Mouse (Mus musculus) forebrain, embryonic 14.5 days (tissue): ENCODE data around the gene Alyref2. TPM values are rescaled to one million over a fixed set of nuclear protein-coding genes. Genes with fewer than 3 reads are reported as not detected.

Source experiments
- ATAC-seq: fragments of 200-750 bp; cut with Nextera tagmentation; 2 replicates; pipeline ENCODE4 v1.8.0; 2017; ENCODE audit warnings: mild to moderate bottlenecking, moderate library complexity
- DNase-seq: peaks from one replicate; pipeline ENCODE4 v3.0.0-alpha.2; 2015; ENCODE audit warnings: low spot score
- H3K27ac ChIP-seq: fragments of 300-500 bp; sonication (generic); 2 replicates; pipeline ENCODE4 v1.5.1; 2014; ENCODE audit warnings: low read depth, mild to moderate bottlenecking, control low read depth, low read length, moderate library complexity
- H3K27me3 ChIP-seq: fragments of 300-500 bp; sonication (generic); replicated peaks from 2 replicates; pipeline ENCODE4 v1.6.1; 2014; ENCODE audit warnings: low read length, control low read depth, mixed read lengths; ENCODE audit not compliant: control insufficient read depth, insufficient read depth
- H3K36me3 ChIP-seq: fragments of 300-500 bp; sonication (generic); 2 replicates; pipeline ENCODE4 v1.6.1; 2014; ENCODE audit warnings: low read length, control low read depth; ENCODE audit not compliant: control insufficient read depth, insufficient read depth
- H3K4me1 ChIP-seq: fragments of 300-500 bp; sonication (generic); 2 replicates; pipeline ENCODE4 v1.6.1; 2014; ENCODE audit warnings: antibody characterized with exemption, low read length, control low read depth; ENCODE audit not compliant: control insufficient read depth, insufficient read depth
- H3K4me2 ChIP-seq: fragments of 300-500 bp; sonication (generic); 2 replicates; pipeline ENCODE4 v1.6.1; 2014; ENCODE audit warnings: mild to moderate bottlenecking, control low read depth, low read length
- H3K4me3 ChIP-seq: fragments of 300-500 bp; sonication (generic); 2 replicates; pipeline ENCODE4 v1.5.1; 2014; ENCODE audit warnings: low read depth, low read length, control low read depth
- H3K9ac ChIP-seq: fragments of 300-500 bp; sonication (generic); 2 replicates; pipeline ENCODE4 v1.6.1; 2014; ENCODE audit warnings: mild to moderate bottlenecking, low read length, control low read depth, moderate library complexity
- H3K9me3 ChIP-seq: fragments of 300-500 bp; sonication (generic); replicated peaks from 2 replicates; pipeline ENCODE4 v1.6.1; 2016; ENCODE audit warnings: low read length, control low read depth, mixed read lengths; ENCODE audit not compliant: control insufficient read depth
- WGBS: fragments of 180-500 bp; shearing (Covaris S2); extraction: QIAGEN DNeasy Blood & Tissue Kit; methylation state at CpG from one replicate; pipeline ENCODE4 v1.1.7; 2014; 5-methylcytosine and 5-hydroxymethylcytosine counted together
- polyA plus RNA-seq: library from polyadenylated mRNA; unstranded; fragments of >200 nt; fragmentation: Nextera tagmentation; extraction: Ambion mirVana; gene quantifications from 2 replicates; pipeline ENCODE4 v1.2.1, GENCODE M21; 2014

Alyref2 gene
- polyA plus RNA-seq, 1 experiment from 2014 or later, result 24.3 TPM

GRCm38 (mm10) chr1:171513234-171513633 is 10.0 kb downstream of the Alyref2 start:
- Histone ChIP-seq H3K27me3 (no peaks in the 10 kb centered on the region), H3K4me1 (no peaks in the 10 kb centered on the region), H3K4me3 (no peak overlapping the region), H3K36me3 (no peaks in the 10 kb centered on the region), H3K9me3 (no peaks in the 10 kb centered on the region), H3K27ac (no peak overlapping the region), H3K4me2 (no peak overlapping the region), H3K9ac (no peak overlapping the region)
- 90% methylated on average over 2 of the region's 2 CpGs for WGBS
- DNase-seq (no peak), ATAC-seq (no peak)

GRCm38 (mm10) chr1:171513760-171514159 is 10.5 kb downstream of the Alyref2 start:
- Histone ChIP-seq H3K4me3 (no peak overlapping the region), H3K4me1 (no peaks in the 10 kb centered on the region)
- 100% methylated on average over 1 of the region's 1 CpGs for whole genome bisulfite sequencing

GRCm38 (mm10) chr1:171515039-171515438 is 11.8 kb downstream of the Alyref2 start:
- no peaks in the 10 kb centered on the region for H3K36me3 ChIP-seq
- H3K9ac ChIP-seq, result no peak overlapping the region
- WGBS, result 16% methylated on average over 1 of the region's 1 CpGs
- no peaks in the 10 kb centered on the region for H3K4me1 ChIP-seq
- H3K27ac ChIP-seq, result no peak overlapping the region
- no peak for ATAC-seq
- no peaks in the 10 kb centered on the region for H3K27me3 ChIP-seq
- no peaks in the 10 kb centered on the region for H3K9me3 ChIP-seq
- no peak overlapping the region for H3K4me3 ChIP-seq
- no peak for DNase-seq
- no peak overlapping the region for H3K4me2 ChIP-seq

More at GRCm38 (mm10) chr1:171513760-171514159, 10.5 kb downstream of the Alyref2 start:
- no peak overlapping the region for H3K9ac ChIP-seq
- H3K9me3 ChIP-seq, result no peaks in the 10 kb centered on the region
- no peak overlapping the region for H3K4me2 ChIP-seq
- DNase-seq (no peak), ATAC-seq (no peak)
- no peaks in the 10 kb centered on the region for H3K36me3 ChIP-seq
- no peak overlapping the region for H3K27ac ChIP-seq
- H3K27me3 ChIP-seq, result no peaks in the 10 kb centered on the region

GRCm38 (mm10) chr1:171515557-171515956 is 12.3 kb downstream of the Alyref2 start:
- Histone ChIP-seq H3K4me1 (no peaks in the 10 kb centered on the region), H3K27ac (no peak overlapping the region), H3K36me3 (no peaks in the 10 kb centered on the region), H3K4me3 (no peak overlapping the region), H3K9me3 (no peaks in the 10 kb centered on the region), H3K9ac (no peak overlapping the region), H3K27me3 (no peaks in the 10 kb centered on the region), H3K4me2 (no peak overlapping the region)
- DNase-seq (no peak), ATAC-seq (no peak)
- 89% methylated on average over 4 of the region's 4 CpGs for WGBS

- H3K27me3 ChIP-seq, result no peaks in the 10 kb centered on the region
- H3K4me2 ChIP-seq, result no peak overlapping the region
- ATAC-seq (no peak), DNase-seq (no peak)
- H3K27ac ChIP-seq, result no peak overlapping the region
- H3K9me3 ChIP-seq, result no peaks in the 10 kb centered on the region
- no peak overlapping the region for H3K9ac ChIP-seq
- no peaks in the 10 kb centered on the region for H3K36me3 ChIP-seq
- H3K4me1 ChIP-seq, result no peaks in the 10 kb centered on the region
- no peak overlapping the region for H3K4me3 ChIP-seq
- 96% methylated on average over 4 of the region's 4 CpGs for WGBS
Observed at GRCm38 (mm10) chr1:171531367-171531766, 28.1 kb downstream of the Alyref2 start.

GRCm38 (mm10) chr1:171532830-171533229 is 29.6 kb downstream of the Alyref2 start:
- Histone ChIP-seq H3K4me2 (no peak overlapping the region), H3K4me1 (no peaks in the 10 kb centered on the region), H3K4me3 (no peak overlapping the region), H3K9ac (no peak overlapping the region), H3K27me3 (no peaks in the 10 kb centered on the region), H3K36me3 (no peaks in the 10 kb centered on the region), H3K9me3 (no peaks in the 10 kb centered on the region), H3K27ac (no peak overlapping the region)
- ATAC-seq (no peak), DNase-seq (no peak)
- 67% methylated on average over 2 of the region's 2 CpGs for WGBS

- H3K4me2 ChIP-seq, result no peak overlapping the region
- H3K4me3 ChIP-seq, result no peak overlapping the region
- no peak for ATAC-seq
- H3K27ac ChIP-seq, result no peak overlapping the region
- no peaks in the 10 kb centered on the region for H3K36me3 ChIP-seq
- H3K27me3 ChIP-seq, result no peaks in the 10 kb centered on the region
- DNase-seq, result no peak
- no peaks in the 10 kb centered on the region for H3K4me1 ChIP-seq
- no peak overlapping the region for H3K9ac ChIP-seq
- H3K9me3 ChIP-seq, result no peaks in the 10 kb centered on the region
Observed at GRCm38 (mm10) chr1:171534557-171534956, 31.3 kb downstream of the Alyref2 start.

- no peak within 1 kb of the TSS for H3K4me2 ChIP-seq
- no peaks in the 10 kb centered on the region for H3K36me3 ChIP-seq
- no peaks in the 10 kb centered on the region for H3K9me3 ChIP-seq
- no peaks in the 10 kb centered on the region for H3K27me3 ChIP-seq
- no peak within 1 kb of the TSS for H3K27ac ChIP-seq
- DNase-seq (no peak), ATAC-seq (no peak)
- WGBS, result 100% methylated on average over 1 of the region's 1 CpGs
- no peaks in the 10 kb centered on the region for H3K4me1 ChIP-seq
- no peak within 1 kb of the TSS for H3K4me3 ChIP-seq
- H3K9ac ChIP-seq, result no peak within 1 kb of the TSS
Observed at GRCm38 (mm10) chr1:171535194-171535593, 31.9 kb downstream of the Alyref2 start, which contains the start of gene Itln1. Gene Itln1, minus strand, starts transcription at chr1:171535294.

- Histone ChIP-seq H3K9me3 (no peaks in the 10 kb centered on the region), H3K4me3 (no peak overlapping the region), H3K9ac (no peak overlapping the region)
Observed at GRCm38 (mm10) chr1:171540694-171541093, 37.4 kb downstream of the Alyref2 start.

More at GRCm38 (mm10) chr1:171540694-171541093, 37.4 kb downstream of the Alyref2 start:
- no peak overlapping the region for H3K4me2 ChIP-seq
- DNase-seq (no peak), ATAC-seq (no peak)
- no peak overlapping the region for H3K27ac ChIP-seq
- H3K36me3 ChIP-seq, result no peaks in the 10 kb centered on the region
- H3K27me3 ChIP-seq, result no peaks in the 10 kb centered on the region
- 84% methylated on average over 1 of the region's 1 CpGs for WGBS
- no peaks in the 10 kb centered on the region for H3K4me1 ChIP-seq
